Mouse (Mus musculus) brain, embryonic 14.5 days (tissue): ENCODE measurements around the gene Gpam. TPM values are rescaled to one million over a fixed set of nuclear protein-coding genes. Genes with fewer than 3 reads are reported as not detected.
A peak's percentile ranks its signal among the peaks of the same experiment; 100 is the strongest.

Source experiments
- DNase-seq: peaks from one replicate; pipeline ENCODE4 v3.0.0-alpha.2; 2011; ENCODE audit warnings: low read depth
- CTCF ChIP-seq: fragments of 200-500 bp; IDR thresholded peaks from 2 replicates; pipeline ENCODE4 v1.5.1; 2012; ENCODE audit warnings: inconsistent platforms, mild to moderate bottlenecking, moderate library complexity, borderline replicate concordance; ENCODE audit not compliant: insufficient read depth, insufficient read length; ENCODE audit errors: extremely low read depth
- POLR2A ChIP-seq: fragments of 200-500 bp; IDR thresholded peaks from 2 replicates; pipeline ENCODE4 v1.6.1; 2012; ENCODE audit warnings: mild to moderate bottlenecking, inconsistent platforms, borderline replicate concordance; ENCODE audit not compliant: poor library complexity, insufficient read depth, insufficient read length, severe bottlenecking; ENCODE audit errors: extremely low read depth
- polyA plus RNA-seq: library from polyadenylated mRNA; depleted of rRNA; stranded (reverse); fragments of >200 nt; gene quantifications from 2 replicates; pipeline ENCODE4 v1.2.3, GENCODE M21; 2012

Gene Gpam
- polyA plus RNA-seq, 1 experiment = 30.5 TPM

DNA sequence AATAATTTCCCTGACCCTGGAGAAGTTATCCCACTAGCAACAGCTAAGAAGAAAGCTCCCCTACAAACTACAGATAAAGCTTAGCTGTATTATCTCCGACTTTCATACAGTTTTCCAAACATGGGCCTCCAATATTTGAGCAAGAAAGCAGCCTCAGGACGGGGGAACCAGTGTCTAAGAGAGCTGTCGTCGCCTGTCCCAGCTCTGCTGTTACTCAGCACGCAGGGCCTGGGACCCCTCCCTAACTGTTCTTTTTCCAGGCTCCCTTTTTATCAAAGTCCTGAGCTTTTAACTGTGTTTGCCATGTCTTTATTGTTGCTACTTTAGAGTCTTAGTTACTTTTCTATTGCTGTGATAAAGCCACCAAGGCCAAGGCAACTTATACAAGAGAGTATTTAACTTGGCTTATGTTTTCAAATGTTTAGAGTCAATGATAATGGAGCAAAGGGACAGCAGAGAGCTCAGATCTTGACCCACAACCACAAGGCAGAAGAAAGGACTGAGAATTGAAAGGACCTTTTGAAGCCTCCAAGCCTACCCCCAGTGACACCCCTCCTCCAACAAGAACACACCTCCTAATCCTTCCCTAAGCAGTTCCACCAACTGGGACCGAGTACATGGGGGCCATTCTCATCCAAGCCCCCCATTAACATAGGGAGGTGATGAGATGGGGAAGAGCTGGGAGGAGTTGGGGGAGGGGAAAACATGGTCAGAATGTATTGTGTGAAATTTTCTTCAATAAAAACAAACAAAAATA is 9.8 kb downstream of the Gpam start:
- no peak for TF ChIP-seq POLR2A
- no peak for TF ChIP-seq CTCF
- no peak for DNase-seq

DNA sequence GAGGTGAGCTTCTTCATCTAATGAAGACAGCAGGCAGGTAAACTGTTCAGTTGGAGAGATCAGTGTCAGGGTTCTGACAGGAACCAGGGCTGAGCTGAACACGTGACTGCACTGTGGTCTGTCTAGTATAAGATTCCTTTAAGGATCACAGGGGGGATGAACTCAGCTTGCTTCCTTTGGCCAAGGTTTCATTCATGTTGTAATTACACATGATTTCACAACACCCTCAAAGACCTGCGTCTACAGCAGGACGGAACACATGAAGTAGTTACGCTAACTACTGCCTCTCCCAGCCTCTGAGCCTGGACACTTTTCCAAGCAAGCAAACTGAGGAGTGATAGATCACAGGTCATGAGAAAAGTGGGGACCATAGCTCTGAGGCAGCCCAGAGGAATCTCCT is 11.5 kb downstream of the Gpam start:
- TF ChIP-seq POLR2A = no peak
- TF ChIP-seq CTCF = no peak
- DNase-seq = no peak

DNA sequence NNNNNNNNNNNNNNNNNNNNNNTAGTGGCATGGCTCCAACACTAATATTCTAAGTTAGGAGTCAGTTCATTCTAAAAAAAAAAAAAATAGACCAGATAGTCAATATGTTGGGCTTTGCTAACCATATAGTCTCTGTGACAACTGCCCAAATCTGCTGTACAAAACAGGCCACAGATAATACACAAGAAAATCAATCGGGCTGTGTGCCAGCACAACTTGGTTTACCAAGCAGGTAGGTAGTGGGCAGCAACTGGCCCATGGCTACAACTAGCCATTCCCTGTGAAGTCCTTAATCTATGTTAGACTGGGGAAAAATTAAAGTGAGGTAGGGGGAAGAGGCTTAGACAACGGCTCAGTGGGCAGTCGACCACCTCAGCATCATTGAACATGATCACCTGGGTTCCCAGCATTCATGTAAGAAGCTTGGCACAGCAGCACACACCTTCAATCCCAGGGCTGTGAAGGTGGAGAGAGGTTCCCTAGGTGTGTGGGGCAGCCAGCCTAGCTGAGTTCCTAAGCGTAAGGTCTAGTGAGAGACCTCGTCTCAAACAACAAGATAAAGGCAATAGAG is 12.1 kb downstream of the Gpam start:
- no peak for TF ChIP-seq CTCF
- TF ChIP-seq POLR2A = no peak
- DNase-seq = no peak

DNA sequence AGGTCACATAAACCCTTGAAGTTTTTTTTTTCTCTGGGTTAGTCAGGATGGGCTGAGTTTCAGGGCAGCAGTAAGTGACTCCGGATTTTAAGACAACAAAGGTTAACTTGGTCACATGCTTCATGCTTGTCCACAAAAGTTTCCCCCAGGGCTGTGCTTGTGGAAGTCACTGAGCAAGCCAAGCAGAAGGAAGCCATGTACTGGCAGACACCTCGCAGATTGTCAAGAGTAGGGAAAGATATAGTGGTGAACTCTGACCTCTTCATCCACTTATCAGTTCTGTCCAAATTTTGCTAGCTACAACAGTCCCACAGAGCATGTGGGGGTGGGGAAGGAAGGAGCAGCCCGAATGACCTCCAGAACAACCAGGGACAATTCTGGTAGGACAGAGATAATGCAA is 19.1 kb downstream of the Gpam start:
- TF ChIP-seq POLR2A (no peak), CTCF (no peak)
- no peak for DNase-seq

DNA sequence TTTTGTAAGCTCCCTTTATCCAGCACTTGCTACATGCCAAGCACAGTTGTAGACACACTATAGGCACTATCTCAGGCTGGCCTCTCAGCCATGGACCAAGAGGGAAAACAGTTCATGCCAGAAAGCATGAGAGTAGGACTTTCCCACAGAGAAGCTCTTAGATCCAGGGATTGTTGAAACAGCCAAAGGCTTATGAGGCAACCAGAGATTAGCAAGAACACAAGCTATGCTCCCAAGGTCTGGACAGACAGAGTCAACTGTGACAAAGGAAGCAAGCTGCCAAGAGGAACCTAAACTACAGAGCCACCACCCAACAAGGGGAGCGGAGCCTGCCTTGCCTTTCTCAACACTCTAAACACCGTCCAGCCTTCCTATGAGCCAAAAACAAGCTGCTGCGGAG is 21.1 kb downstream of the Gpam start:
- TF ChIP-seq CTCF = no peak
- no peak for TF ChIP-seq POLR2A
- no peak for DNase-seq

DNA sequence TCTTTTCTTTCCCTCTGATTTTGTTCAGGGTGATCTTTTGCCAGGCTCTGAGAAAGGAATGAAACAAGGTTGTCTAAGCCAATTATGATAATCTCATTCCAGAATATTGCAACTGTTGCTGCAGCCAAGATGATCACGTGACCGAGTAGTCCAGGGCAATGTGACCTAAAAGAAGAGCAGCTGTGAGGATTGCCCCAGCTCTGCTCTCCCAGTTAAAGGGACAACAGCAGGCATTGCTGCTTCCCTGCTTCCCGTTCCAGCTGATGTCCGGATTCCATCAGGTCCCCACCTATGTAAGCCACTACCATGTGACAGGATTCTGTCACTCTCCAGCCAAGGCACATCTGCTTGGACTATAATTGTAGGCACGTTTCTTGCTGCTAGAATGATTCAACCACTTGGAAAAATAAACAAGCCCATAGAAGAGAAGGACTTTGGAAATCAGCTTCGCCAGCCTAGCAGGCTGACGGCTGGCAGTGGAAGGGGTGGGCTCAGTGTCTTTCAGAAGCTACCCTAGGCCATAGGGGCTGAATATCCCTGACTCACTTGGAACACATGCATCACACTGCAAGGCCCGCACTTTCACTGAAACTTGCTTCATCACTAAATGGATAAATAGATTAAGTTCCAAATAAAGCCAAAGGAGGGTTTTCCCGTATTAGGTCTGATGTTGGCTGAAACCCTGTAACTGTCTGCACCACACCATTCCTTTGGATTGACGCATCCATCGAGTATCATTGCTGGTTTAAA is 23.8 kb downstream of the Gpam start:
- TF ChIP-seq POLR2A (no peak), CTCF (no peak)
- DNase-seq = peak; percentile 62

DNA sequence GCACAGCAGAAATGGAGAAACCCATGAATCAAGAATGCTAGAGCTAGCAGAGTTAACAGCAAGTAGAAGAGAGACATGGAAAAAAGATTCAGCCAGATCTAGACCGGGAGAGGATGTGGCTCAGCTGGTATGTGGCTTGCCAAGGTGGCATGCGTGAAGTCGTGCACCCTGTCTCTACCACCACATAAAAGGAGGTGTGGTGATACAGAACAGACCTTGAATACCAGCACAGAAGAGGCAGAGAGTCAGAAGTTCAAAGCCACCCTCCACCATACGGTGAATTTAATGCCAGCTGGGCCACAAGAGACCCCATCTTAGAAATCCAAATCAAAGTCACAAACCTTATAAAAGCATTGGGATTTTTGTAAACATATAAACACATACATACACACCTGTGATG is 25.4 kb downstream of the Gpam start:
- no peak for TF ChIP-seq CTCF

DNA sequence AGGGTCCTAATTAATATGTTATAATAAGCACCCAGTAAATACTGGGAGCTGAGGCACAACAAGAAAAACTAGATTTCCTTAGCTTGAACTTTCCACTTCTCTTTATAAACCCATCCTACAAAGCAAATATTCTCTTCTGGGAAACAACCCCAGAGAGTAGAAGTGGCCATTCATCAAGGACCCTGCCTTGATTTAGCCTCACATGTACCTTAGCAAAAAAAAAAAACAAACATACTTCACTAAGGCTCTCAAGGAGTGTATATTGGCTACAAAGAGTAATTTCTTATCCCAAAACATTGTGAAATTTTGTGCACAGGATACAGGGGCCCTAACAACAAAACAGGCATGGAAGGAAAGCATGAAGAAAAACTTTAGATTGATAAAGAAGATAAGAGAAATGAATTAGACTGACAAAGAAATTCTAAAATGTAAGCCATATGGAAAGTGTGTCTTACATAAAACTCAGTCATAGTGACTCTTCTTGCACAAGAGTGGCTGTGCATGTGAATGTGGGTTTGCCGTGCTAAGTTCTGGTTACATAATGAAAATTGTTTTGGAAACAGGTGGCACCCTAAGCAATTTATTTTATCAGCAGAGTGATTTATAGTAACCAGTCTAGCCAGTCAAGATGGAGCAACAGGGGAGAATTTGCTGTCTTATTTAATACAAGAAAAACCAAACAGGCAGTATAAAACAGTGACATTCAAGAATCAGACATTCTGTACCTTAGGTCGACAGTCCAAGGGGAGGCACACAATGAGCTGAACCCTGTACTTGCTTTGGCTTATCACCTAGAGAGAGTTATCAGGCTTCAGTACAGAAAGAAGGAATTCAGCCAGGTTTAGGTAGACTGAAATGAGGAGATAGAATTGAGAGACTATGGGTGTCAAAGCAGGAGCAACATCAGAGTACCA is 26.6 kb downstream of the Gpam start:
- TF ChIP-seq CTCF = no peak
- no peak for DNase-seq

More for the DNA sequence above, 25.4 kb downstream of the Gpam start:
- no peak for DNase-seq

DNA sequence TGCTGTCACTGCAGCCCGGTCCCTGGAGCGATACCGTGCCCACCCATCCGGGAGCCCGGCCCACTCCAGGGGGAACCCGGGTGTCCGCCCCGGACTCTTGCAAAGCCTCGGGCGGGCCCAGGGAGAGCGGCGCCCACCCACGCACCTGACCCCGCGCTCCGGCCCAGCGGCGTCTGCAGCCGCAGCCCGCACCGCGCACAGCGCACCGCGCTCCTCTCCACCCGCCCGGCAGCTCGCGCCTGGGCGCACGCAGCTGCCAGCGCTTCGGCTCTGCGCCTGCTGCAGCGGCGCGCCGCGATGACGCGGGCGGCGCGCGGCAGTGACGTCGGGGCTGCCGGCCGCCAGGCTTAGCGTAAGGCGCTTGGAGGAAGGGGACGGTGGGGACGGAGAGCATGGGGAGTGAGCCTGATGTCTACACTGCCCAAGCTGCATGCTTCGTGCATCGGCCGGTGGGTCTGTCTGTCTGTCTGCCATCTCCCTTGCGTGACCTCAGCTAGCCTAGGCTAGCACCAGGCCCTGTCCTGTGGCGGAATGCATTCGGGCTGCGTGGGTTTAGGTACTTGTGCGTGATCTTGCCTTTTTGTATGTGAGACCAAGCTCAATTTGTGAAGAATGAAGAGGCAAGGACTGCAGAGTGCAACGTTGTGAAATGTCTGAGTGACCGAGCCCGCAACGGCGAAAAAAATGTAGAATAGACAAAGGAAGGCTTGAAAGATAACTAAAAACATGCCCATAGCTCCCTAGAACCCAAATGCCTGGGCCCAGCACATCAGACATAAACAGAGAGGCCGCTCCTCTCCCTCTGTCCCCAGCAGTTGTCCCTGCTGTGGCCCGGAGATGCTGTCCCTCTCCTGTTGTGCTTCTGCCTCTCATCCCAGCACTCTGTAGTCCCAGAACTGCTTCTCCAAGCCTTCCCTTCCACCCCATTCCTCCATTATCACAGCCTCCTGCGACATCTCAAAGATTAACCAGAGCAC is 27.6 kb downstream of the Gpam start:
- TF ChIP-seq CTCF (no peak), POLR2A (peak; percentile 96)
- peak; percentile 96 for DNase-seq
